Comparison of ENCODE assay signal across 15 mouse cellular contexts in genomic region chr9:90244301-90245151, GRCm38 (mm10). TPM values are rescaled to one million over a fixed set of nuclear protein-coding genes. Genes with fewer than 3 reads are reported as not detected.
DNase-seq lines count a peak whose midpoint lies in the region; ATAC-seq and TF ChIP-seq lines count a peak whose summit lies in the region.
"Had no signal": no experiment of that assay in that cellular context is flagged by ENCODE, and none has a peak within 500 bp of the region (broad histone marks: within the 10 kb centered on the region; RNA-seq: fewer than 3 reads in every experiment).

No protein-coding gene starts in this region.

- peaks cover 100% of the 10 kb centered on the region for H3K79me2 ChIP-seq in macrophage (ENCODE audit: inconsistent target)

- H3K36me3 ChIP-seq in thymus, adult 2 months (ENCODE audit: control insufficient read depth, insufficient read depth, low read length), result peaks cover 11% of the 10 kb centered on the region; the same call in 1 of the 2 replicates
- peaks cover 32% of the 10 kb centered on the region; the same call in 1 of the 2 replicates for H3K36me3 ChIP-seq in macrophage (ENCODE audit: inconsistent target)
- H3K36me3 ChIP-seq in hindbrain, embryonic 10.5 days, result peaks cover 11% of the 10 kb centered on the region

- H3K27ac ChIP-seq in thymus, adult 2 months (ENCODE audit: control insufficient read depth, insufficient read depth, low read length), result peak overlapping the region; percentile 69
- peak overlapping the region; percentile 51 for H3K27ac ChIP-seq in macrophage
- no peak overlapping the region for H3K27ac ChIP-seq in hindbrain, embryonic 10.5 days
- H3K27ac ChIP-seq: embryonic facial prominence, embryonic 13.5 days; forebrain, embryonic 10.5 days; heart, adult 2 months; hindbrain, embryonic 12.5 days had no signal

- 66% methylated on average over 15 of the region's 15 CpGs for WGBS in thymus, adult 2 months
- 39% methylated on average over 13 of the region's 15 CpGs for WGBS in macrophage (ENCODE audit: missing documents)
- WGBS in hindbrain, embryonic 10.5 days, result 90% methylated on average over 15 of the region's 15 CpGs

- TF ChIP-seq POLR2A in thymus, adult 2 months (IDR thresholded peaks at IDR 0.05; ENCODE audit: control insufficient read depth, extremely low read depth, insufficient read depth, low read length, poor library complexity), result no peak

- peaks cover 64% of the 10 kb centered on the region for H3K4me1 ChIP-seq in thymus, adult 2 months (replicated peaks; ENCODE audit: control insufficient read depth, insufficient read depth, low read length)
- no peaks in the 10 kb centered on the region for H3K4me1 ChIP-seq in hindbrain, embryonic 10.5 days (replicated peaks)
- H3K4me1 ChIP-seq: embryonic facial prominence, embryonic 13.5 days; forebrain, embryonic 10.5 days; hindbrain, embryonic 12.5 days had no signal

- no peaks in the 10 kb centered on the region for H3K9me3 ChIP-seq in hindbrain, embryonic 10.5 days
- H3K9me3 ChIP-seq: embryonic facial prominence, embryonic 13.5 days; forebrain, embryonic 10.5 days; hindbrain, embryonic 12.5 days had no signal

- DNase-seq in thymus, adult 2 months, result no peak
- no peak for DNase-seq in thymus, postnatal 14 days
- no peak for DNase-seq in hindbrain, embryonic 10.5 days (ENCODE audit: low spot score)
- DNase-seq in frontal cortex, postnatal 36 days (ENCODE audit: low spot score in 2 of 2), result no peak
- DNase-seq in kidney, postnatal 14 days, result no peak
- DNase-seq: adrenal gland, postnatal 10 days; cerebellum, postnatal 25 days; heart, adult 2 months; kidney, adult 8-10 months; right cerebral cortex, postnatal 25 days had no signal

- H3K4me3 ChIP-seq in thymus, adult 2 months (ENCODE audit: control insufficient read depth, insufficient read depth, low read length), result no peak overlapping the region
- no peak overlapping the region for H3K4me3 ChIP-seq in macrophage (ENCODE audit: inconsistent target)
- H3K4me3 ChIP-seq in hindbrain, embryonic 10.5 days, result no peak overlapping the region
- H3K4me3 ChIP-seq: embryonic facial prominence, embryonic 13.5 days; forebrain, embryonic 10.5 days; heart, adult 2 months; hindbrain, embryonic 12.5 days had no signal

- H3K27me3 ChIP-seq in thymus, adult 2 months (ENCODE audit: control insufficient read depth, insufficient read depth, low read length), result no peaks in the 10 kb centered on the region
- no peaks in the 10 kb centered on the region for H3K27me3 ChIP-seq in hindbrain, embryonic 10.5 days (ENCODE audit: insufficient read depth, poor library complexity, severe bottlenecking)
- H3K27me3 ChIP-seq: embryonic facial prominence, embryonic 13.5 days; hindbrain, embryonic 12.5 days had no signal

- TF ChIP-seq CTCF in thymus, adult 2 months (IDR thresholded peaks at IDR 0.05; ENCODE audit: borderline replicate concordance, control insufficient read depth, extremely low read depth, insufficient read depth, low read length, poor library complexity), result no peak

- ATAC-seq in granulocyte monocyte progenitor cell, adult 5-6 weeks (replicated peaks; ENCODE audit: poor library complexity, severe bottlenecking), result peak; percentile 43

RNA-seq across cellular contexts. Expression of gene Tbc1d2b, which starts 26.1 kb away (rescaled TPM):
- 54.5 and 59.1 TPM in 2 replicates for polyA plus RNA-seq in thymus, adult 2 months (2012; rRNA removed)
- total RNA-seq in granulocyte monocyte progenitor cell, adult 5-6 weeks (2014; fragmentation: Nextera tagmentation), result 61.2 and 68.0 TPM in 2 replicates
- 48.0 and 51.9 TPM in 2 replicates for total RNA-seq in granulocyte monocyte progenitor cell, adult 5-6 weeks (2017)
- 100 to 1,000 TPM; 104 to 459 (median 241) TPM for total RNA-seq in macrophage (2018; cell fraction: chromatin; rRNA removed)
- total RNA-seq in macrophage (2018; cell fraction: cytosol; rRNA removed), result 100 to 1,000 TPM in 2 of 26 experiments, 10 to 100 TPM in 24; 58.3 to 112 (median 76.4) TPM
- total RNA-seq in macrophage (2018; cell fraction: nucleus; rRNA removed), result 100 to 1,000 TPM; 110 to 294 (median 189) TPM
- 31.2 to 52.4 TPM (median 52.4 TPM) in 3 replicates for polyA plus RNA-seq in macrophage (2018)
- 8.8 and 9.6 TPM in 2 replicates for polyA plus RNA-seq in hindbrain, embryonic 10.5 days (2016; fragmentation: Nextera tagmentation; extraction: Ambion mirVana)
